Mouse (Mus musculus) myocyte (in vitro differentiated cells): ENCODE measurements at regions not wholly inside any gene's neighbourhood (a gene's known extent, or its start where the extent isn't known, plus 50 kb on each side); places are given as distances from the start of the nearest gene placed in this dataset.
A peak's percentile ranks its signal among the peaks of the same experiment; 100 is the strongest.

Experiments
- H3K27me3 ChIP-seq: one replicate; pipeline ENCODE4 v1.6.1; 2011; ENCODE audit not compliant: control insufficient read depth, insufficient read depth, insufficient read length
- H3K36me3 ChIP-seq: one replicate; pipeline ENCODE4 v1.6.1; 2011; ENCODE audit not compliant: control insufficient read depth, insufficient read depth
- H3K4me2 ChIP-seq: one replicate; pipeline ENCODE4 v1.6.1; 2011; ENCODE audit warnings: low read depth, control low read depth
- H3K4me3 ChIP-seq: one replicate; pipeline ENCODE4 v1.5.1; 2011; ENCODE audit warnings: mild to moderate bottlenecking, control low read depth, moderate library complexity
- H3K79me2 ChIP-seq: one replicate; pipeline ENCODE4 v1.6.1; 2011; ENCODE audit not compliant: control insufficient read depth, insufficient read depth
- H3ac ChIP-seq: one replicate; pipeline ENCODE4 v1.6.1; 2011; ENCODE audit not compliant: control insufficient read depth, insufficient read length
- CEBPB ChIP-seq: IDR thresholded peaks from 2 replicates; pipeline ENCODE4 v1.6.1; 2011; ENCODE audit warnings: mild to moderate bottlenecking, moderate library complexity; ENCODE audit not compliant: poor library complexity, insufficient read depth, severe bottlenecking
- E2F4 ChIP-seq: IDR thresholded peaks from one replicate; pipeline ENCODE4 v1.6.1; 2011; ENCODE audit warnings: mild to moderate bottlenecking, control low read depth, moderate library complexity; ENCODE audit not compliant: insufficient read depth
- MAX ChIP-seq: IDR thresholded peaks from one replicate; pipeline ENCODE4 v1.6.1; 2011; ENCODE audit warnings: low read depth, mild to moderate bottlenecking, control low read depth
- MYOD1 ChIP-seq, 3 experiments: IDR thresholded peaks; one replicate each; pipeline ENCODE4 v1.6.1; 2011; ENCODE audit warnings: control low read depth in 2 of 3, low read depth in 2 of 3, mild to moderate bottlenecking in 2 of 3, moderate library complexity in 1 of 3; ENCODE audit not compliant: insufficient read length in 2 of 3, control insufficient read depth in 1 of 3
- MYOG ChIP-seq, 3 experiments: IDR thresholded peaks; one replicate each; pipeline ENCODE4 v1.6.1; 2011; ENCODE audit warnings: control low read depth in 2 of 3, low read depth in 2 of 3, mild to moderate bottlenecking in 2 of 3; ENCODE audit not compliant: insufficient read length in 2 of 3, control insufficient read depth in 1 of 3, insufficient read depth in 1 of 3
- POLR2A ChIP-seq: IDR thresholded peaks from one replicate; pipeline ENCODE4 v1.6.1; 2011; ENCODE audit warnings: low read depth, mild to moderate bottlenecking, control low read depth, moderate library complexity; ENCODE audit not compliant: insufficient read length
- POLR2AphosphoS2 ChIP-seq: IDR thresholded peaks from one replicate; pipeline ENCODE4 v1.6.1; 2011; ENCODE audit warnings: low read depth, control low read depth; ENCODE audit not compliant: insufficient read length
- REST ChIP-seq: IDR thresholded peaks from one replicate; pipeline ENCODE4 v1.6.1; 2011; ENCODE audit warnings: mild to moderate bottlenecking, control low read depth, moderate library complexity; ENCODE audit not compliant: insufficient read depth, insufficient read length
- SRF ChIP-seq: IDR thresholded peaks from one replicate; pipeline ENCODE4 v1.6.1; 2011; ENCODE audit warnings: low read depth; ENCODE audit not compliant: control insufficient read depth, insufficient read length
- TCF12 ChIP-seq: IDR thresholded peaks from one replicate; pipeline ENCODE4 v1.6.1; 2011; ENCODE audit warnings: mild to moderate bottlenecking, control low read depth; ENCODE audit not compliant: poor library complexity, insufficient read depth, severe bottlenecking
- TCF3 ChIP-seq: IDR thresholded peaks from one replicate; pipeline ENCODE4 v1.6.1; 2011; ENCODE audit warnings: low read depth, control low read depth; ENCODE audit not compliant: insufficient read length
- USF1 ChIP-seq: IDR thresholded peaks from one replicate; pipeline ENCODE4 v1.6.1; 2011; ENCODE audit warnings: low read depth, mild to moderate bottlenecking, control low read depth, moderate library complexity

GRCm38 (mm10) chr17:9938426-9938825 lies 268.9 kb upstream of the Pabpc6 start:
- TF ChIP-seq REST: no peak
- no peak for TF ChIP-seq TCF12
- no peak for TF ChIP-seq SRF
- H3K36me3 ChIP-seq: no peaks in the 10 kb centered on the region
- H3K4me2 ChIP-seq: no peak overlapping the region

GRCm38 (mm10) chr17:9937211-9937610 lies 267.7 kb upstream of the Pabpc6 start:
- TF ChIP-seq MYOG (IDR thresholded peaks at IDR 0.05; ENCODE audit: control insufficient read depth in 1 of 3, insufficient read depth in 1 of 3, insufficient read length in 2 of 3, low read depth in 2 of 3) (no peak), MYOD1 (IDR thresholded peaks at IDR 0.05; ENCODE audit: control insufficient read depth in 1 of 3, insufficient read length in 2 of 3, low read depth in 2 of 3) (no peak), TCF3 (no peak), POLR2AphosphoS2 (no peak), USF1 (no peak), E2F4 (no peak), POLR2A (no peak), REST (no peak), SRF (no peak)
- Histone ChIP-seq H3K36me3 (no peaks in the 10 kb centered on the region), H3K27me3 (no peaks in the 10 kb centered on the region), H3K4me2 (no peak overlapping the region), H3K79me2 (no peaks in the 10 kb centered on the region), H3ac (no peak overlapping the region), H3K4me3 (no peak overlapping the region)

More at GRCm38 (mm10) chr17:9938426-9938825, 268.9 kb upstream of the Pabpc6 start:
- no peaks in the 10 kb centered on the region for H3K27me3 ChIP-seq
- H3K79me2 ChIP-seq: no peaks in the 10 kb centered on the region
- H3ac ChIP-seq: no peak overlapping the region
- no peak overlapping the region for H3K4me3 ChIP-seq

- Histone ChIP-seq H3K4me2 (no peak overlapping the region), H3K4me3 (no peak overlapping the region), H3K79me2 (no peaks in the 10 kb centered on the region), H3K36me3 (no peaks in the 10 kb centered on the region), H3K27me3 (no peaks in the 10 kb centered on the region), H3ac (no peak overlapping the region)
- no peak for TF ChIP-seq TCF3
- TF ChIP-seq MYOG (IDR thresholded peaks at IDR 0.05; ENCODE audit: control insufficient read depth in 1 of 3, insufficient read depth in 1 of 3, insufficient read length in 2 of 3, low read depth in 2 of 3): peak in 1 of 3 experiments; percentile 52
Measured at GRCm38 (mm10) chr17:9932186-9932585, 262.7 kb upstream of the Pabpc6 start.

GRCm38 (mm10) chr17:9931526-9931925 lies 262.0 kb upstream of the Pabpc6 start:
- Histone ChIP-seq H3K36me3 (no peaks in the 10 kb centered on the region), H3K79me2 (no peaks in the 10 kb centered on the region), H3K4me2 (peak overlapping the region; percentile 42), H3K4me3 (no peak overlapping the region), H3ac (no peak overlapping the region), H3K27me3 (no peaks in the 10 kb centered on the region)
- TF ChIP-seq USF1 (no peak), E2F4 (no peak), MYOD1 (IDR thresholded peaks at IDR 0.05; ENCODE audit: control insufficient read depth in 1 of 3, insufficient read length in 2 of 3, low read depth in 2 of 3) (no peak), REST (no peak), CEBPB (no peak), POLR2AphosphoS2 (no peak), MYOG (IDR thresholded peaks at IDR 0.05; ENCODE audit: control insufficient read depth in 1 of 3, insufficient read depth in 1 of 3, insufficient read length in 2 of 3, low read depth in 2 of 3) (no peak)

- Histone ChIP-seq H3K4me2 (no peak overlapping the region), H3K4me3 (no peak overlapping the region), H3ac (no peak overlapping the region), H3K36me3 (no peaks in the 10 kb centered on the region), H3K27me3 (no peaks in the 10 kb centered on the region), H3K79me2 (no peaks in the 10 kb centered on the region)
- TF ChIP-seq MYOD1 (IDR thresholded peaks at IDR 0.05; ENCODE audit: control insufficient read depth in 1 of 3, insufficient read length in 2 of 3, low read depth in 2 of 3): no peak
Measured at GRCm38 (mm10) chr17:9929448-9930088, 260.1 kb upstream of the Pabpc6 start.

GRCm38 (mm10) chr17:9927724-9928123 lies 258.2 kb upstream of the Pabpc6 start:
- no peak overlapping the region for H3K4me3 ChIP-seq

More at GRCm38 (mm10) chr17:9927724-9928123, 258.2 kb upstream of the Pabpc6 start:
- Histone ChIP-seq H3ac (no peak overlapping the region), H3K79me2 (no peaks in the 10 kb centered on the region), H3K36me3 (no peaks in the 10 kb centered on the region), H3K27me3 (no peaks in the 10 kb centered on the region), H3K4me2 (no peak overlapping the region)
- TF ChIP-seq REST: no peak
- no peak for TF ChIP-seq MYOD1 (IDR thresholded peaks at IDR 0.05; ENCODE audit: control insufficient read depth in 1 of 3, insufficient read length in 2 of 3, low read depth in 2 of 3)
- TF ChIP-seq SRF: no peak
- TF ChIP-seq MYOG (IDR thresholded peaks at IDR 0.05; ENCODE audit: control insufficient read depth in 1 of 3, insufficient read depth in 1 of 3, insufficient read length in 2 of 3, low read depth in 2 of 3): no peak
- no peak for TF ChIP-seq MAX
- TF ChIP-seq POLR2A: no peak
- no peak for TF ChIP-seq USF1
- TF ChIP-seq POLR2AphosphoS2: no peak
- TF ChIP-seq E2F4: no peak
- TF ChIP-seq CEBPB: no peak
- no peak for TF ChIP-seq TCF3
- TF ChIP-seq TCF12: no peak
